Mouse (Mus musculus) stomach, postnatal 0 days (tissue): ENCODE measurements around the gene Fpgs.

ENCODE experiments used
- CTCF ChIP-seq: IDR thresholded peaks from 2 replicates; pipeline ENCODE4 v1.5.1; 2016; ENCODE audit warnings: antibody characterized with exemption, low read depth, mild to moderate bottlenecking, moderate library complexity
- EP300 ChIP-seq: optimal IDR thresholded peaks from 2 replicates; pipeline ENCODE3; 2016; ENCODE audit warnings: antibody characterized with exemption

GRCm38 (mm10) chr2:32669876-32670275 is 34.1 kb downstream of the Fpgs start:
- TF ChIP-seq CTCF = no peak
- TF ChIP-seq EP300 = no peak
